Mouse (Mus musculus) heart, embryonic 16.5 days (tissue): ENCODE data around the gene Sptb. TPM values are rescaled to one million over a fixed set of nuclear protein-coding genes. Genes with fewer than 3 reads are reported as not detected.

Experiments
- ATAC-seq: fragments of 200-750 bp; cut with Nextera tagmentation; replicated peaks from 2 replicates; pipeline ENCODE4 v1.8.0; 2017; ENCODE audit warnings: moderate number of reproducible peaks; ENCODE audit not compliant: insufficient read depth, low FRiP score; ENCODE audit errors: extremely low read depth
- H3K27ac ChIP-seq: fragments of 300-500 bp; sonication (generic); 2 replicates; pipeline ENCODE4 v1.5.1; 2014; ENCODE audit warnings: mild to moderate bottlenecking, low read length, control low read depth, moderate library complexity
- H3K27me3 ChIP-seq: fragments of 300-500 bp; sonication (generic); 2 replicates; pipeline ENCODE4 v1.6.1; 2014; ENCODE audit warnings: low read length, mixed read lengths; ENCODE audit not compliant: control insufficient read depth, insufficient read depth
- H3K36me3 ChIP-seq: fragments of 300-500 bp; sonication (generic); 2 replicates; pipeline ENCODE4 v1.6.1; 2014; ENCODE audit not compliant: control insufficient read depth, insufficient read depth
- H3K4me1 ChIP-seq: fragments of 300-500 bp; sonication (generic); 2 replicates; pipeline ENCODE4 v1.6.1; 2014; ENCODE audit warnings: low read length, mixed read lengths; ENCODE audit not compliant: control insufficient read depth, insufficient read depth
- H3K4me2 ChIP-seq: fragments of 300-500 bp; sonication (generic); 2 replicates; pipeline ENCODE4 v1.6.1; 2014; ENCODE audit warnings: low read depth, mild to moderate bottlenecking, control low read depth, low read length
- H3K4me3 ChIP-seq: fragments of 300-500 bp; sonication (generic); 2 replicates; pipeline ENCODE4 v1.5.1; 2014; ENCODE audit warnings: mild to moderate bottlenecking, control low read depth, low read length
- H3K9ac ChIP-seq: fragments of 300-500 bp; sonication (generic); 2 replicates; pipeline ENCODE4 v1.6.1; 2014; ENCODE audit warnings: low read length, control low read depth
- H3K9me3 ChIP-seq: fragments of 300-500 bp; sonication (generic); replicated peaks from 2 replicates; pipeline ENCODE4 v1.6.1; 2016; ENCODE audit warnings: low read length; ENCODE audit not compliant: control insufficient read depth
- WGBS: fragments of 180-500 bp; shearing (Covaris S2); extraction: QIAGEN DNeasy Blood & Tissue Kit; methylation state at CpG from one replicate; pipeline ENCODE4 v1.1.7; 2014; 5-methylcytosine and 5-hydroxymethylcytosine counted together
- polyA plus RNA-seq: library from polyadenylated mRNA; unstranded; fragments of >200 nt; fragmentation: Nextera tagmentation; extraction: Ambion mirVana; gene quantifications from 2 replicates; pipeline ENCODE4 v1.2.1, GENCODE M21; 2015

The Sptb gene
- polyA plus RNA-seq = 6.0 and 7.7 TPM in 2 replicates

- peak within 1 kb of the TSS; percentile 97 for H3K27ac ChIP-seq
- peaks cover 19% of the 10 kb centered on the region for H3K4me1 ChIP-seq
- WGBS = under 1% methylated on average over 40 of the region's 40 CpGs
These were observed at the start of gene Sptb for GRCm38 (mm10) chr12:76710351-76711100. Gene Sptb, minus strand, starts transcription at chr12:76710547.

GRCm38 (mm10) chr12:76752652-76753318 is 42.4 kb upstream of the Sptb start:
- no peaks in the 10 kb centered on the region for H3K27me3 ChIP-seq
- no peaks in the 10 kb centered on the region for H3K9me3 ChIP-seq
- H3K9ac ChIP-seq = no peak overlapping the region
- no peak overlapping the region for H3K4me2 ChIP-seq
- H3K4me1 ChIP-seq = no peaks in the 10 kb centered on the region
- H3K36me3 ChIP-seq = no peaks in the 10 kb centered on the region
- H3K27ac ChIP-seq = no peak overlapping the region
- ATAC-seq = peak; percentile 41; the same call in 1 of the 2 replicates
- H3K4me3 ChIP-seq = no peak overlapping the region
- WGBS = 43% methylated on average over 14 of the region's 14 CpGs

More at GRCm38 (mm10) chr12:76710351-76711100, at the start of gene Sptb:
- ATAC-seq = peak; percentile 69
- Histone ChIP-seq H3K9ac (peak within 1 kb of the TSS; percentile 89), H3K4me2 (peak within 1 kb of the TSS; percentile 98), H3K27me3 (peaks cover 21% of the 10 kb centered on the region), H3K4me3 (peak within 1 kb of the TSS; percentile 90), H3K36me3 (no peaks in the 10 kb centered on the region), H3K9me3 (no peaks in the 10 kb centered on the region)

- Histone ChIP-seq H3K36me3 (no peaks in the 10 kb centered on the region), H3K4me2 (no peak overlapping the region), H3K9me3 (no peaks in the 10 kb centered on the region), H3K4me3 (no peak overlapping the region), H3K27ac (no peak overlapping the region), H3K4me1 (no peaks in the 10 kb centered on the region), H3K9ac (no peak overlapping the region), H3K27me3 (no peaks in the 10 kb centered on the region)
- no peak for ATAC-seq
- WGBS = 77% methylated on average over 16 of the region's 16 CpGs
These were observed 40.6 kb upstream of the Sptb start for GRCm38 (mm10) chr12:76750866-76751459.

- Histone ChIP-seq H3K27ac (no peak overlapping the region), H3K4me3 (no peak overlapping the region), H3K9ac (no peak overlapping the region), H3K36me3 (no peaks in the 10 kb centered on the region), H3K9me3 (peaks cover 5% of the 10 kb centered on the region; the same call in 1 of the 2 replicates), H3K27me3 (no peaks in the 10 kb centered on the region), H3K4me1 (no peaks in the 10 kb centered on the region), H3K4me2 (no peak overlapping the region)
- no peak for ATAC-seq
- 78% methylated on average over 4 of the region's 4 CpGs for WGBS
These were observed 17.6 kb upstream of the Sptb start for GRCm38 (mm10) chr12:76727955-76728354.

GRCm38 (mm10) chr12:76722026-76722425 is 11.7 kb upstream of the Sptb start:
- ATAC-seq = no peak
- Histone ChIP-seq H3K27ac (no peak overlapping the region), H3K4me1 (0 out of 2 replicates have a peak, but pooled peaks cover 3% of the 10 kb centered on the region), H3K27me3 (no peaks in the 10 kb centered on the region), H3K9ac (no peak overlapping the region), H3K9me3 (0 out of 2 replicates have a peak, but pooled peaks cover 2% of the 10 kb centered on the region), H3K4me2 (no peak overlapping the region), H3K36me3 (no peaks in the 10 kb centered on the region), H3K4me3 (no peak overlapping the region)
- 55% methylated on average over 3 of the region's 3 CpGs for WGBS

GRCm38 (mm10) chr12:76720572-76720971 is 10.2 kb upstream of the Sptb start:
- Histone ChIP-seq H3K4me3 (no peak overlapping the region), H3K4me1 (0 out of 2 replicates have a peak, but pooled peaks cover 3% of the 10 kb centered on the region), H3K9me3 (0 out of 2 replicates have a peak, but pooled peaks cover 2% of the 10 kb centered on the region), H3K9ac (no peak overlapping the region), H3K27ac (no peak overlapping the region), H3K27me3 (no peaks in the 10 kb centered on the region), H3K36me3 (no peaks in the 10 kb centered on the region), H3K4me2 (no peak overlapping the region)
- no peak for ATAC-seq

- Histone ChIP-seq H3K27me3 (peaks cover 5% of the 10 kb centered on the region), H3K9ac (no peak overlapping the region), H3K9me3 (no peaks in the 10 kb centered on the region), H3K4me3 (no peak overlapping the region), H3K27ac (no peak overlapping the region), H3K4me1 (0 out of 2 replicates have a peak, but pooled peaks cover 3% of the 10 kb centered on the region), H3K36me3 (no peaks in the 10 kb centered on the region), H3K4me2 (no peak overlapping the region)
- no peak for ATAC-seq
- 81% methylated on average over 4 of the region's 4 CpGs for WGBS
These were observed 8.0 kb upstream of the Sptb start for GRCm38 (mm10) chr12:76718384-76718783.

- WGBS = under 1% methylated on average over 51 of the region's 55 CpGs
- H3K27me3 ChIP-seq = peaks cover 21% of the 10 kb centered on the region
- peak overlapping the region; percentile 98 for H3K4me2 ChIP-seq
- H3K27ac ChIP-seq = peak overlapping the region; percentile 97
- ATAC-seq = peak; percentile 90
- peak overlapping the region; percentile 89 for H3K9ac ChIP-seq
- no peaks in the 10 kb centered on the region for H3K9me3 ChIP-seq
- H3K4me3 ChIP-seq = peak overlapping the region; percentile 90
- peaks cover 19% of the 10 kb centered on the region for H3K4me1 ChIP-seq
- no peaks in the 10 kb centered on the region for H3K36me3 ChIP-seq
These were observed 474 bp downstream of the Sptb start for GRCm38 (mm10) chr12:76709795-76710350.
